Mouse (Mus musculus) 3T3-L1 (cell line): ENCODE data around the gene Cnnm1.

Experiments
- DNase-seq: peaks from one replicate; pipeline ENCODE4 v3.0.0-alpha.2; 2015; ENCODE audit warnings: low read depth, low spot score

Cnnm1 gene

GRCm38 (mm10) chr19:43440112-43440737 is at the start of gene Cnnm1:
Cnnm1 (plus strand) TSS chr19:43440436.
- DNase-seq: no peak

GRCm38 (mm10) chr19:43396327-43396726 is 43.9 kb upstream of the Cnnm1 start:
- DNase-seq: peak; percentile 82

- DNase-seq: peak; percentile 40
Observed at GRCm38 (mm10) chr19:43407181-43407580, 33.1 kb upstream of the Cnnm1 start.

GRCm38 (mm10) chr19:43415565-43415964 is 24.7 kb upstream of the Cnnm1 start:
- peak; percentile 59 for DNase-seq

- DNase-seq: no peak
Observed at GRCm38 (mm10) chr19:43420506-43420905, 19.7 kb upstream of the Cnnm1 start.

GRCm38 (mm10) chr19:43424082-43424481 is 16.2 kb upstream of the Cnnm1 start:
- DNase-seq: peak; percentile 34

GRCm38 (mm10) chr19:43427446-43428224 is 12.6 kb upstream of the Cnnm1 start:
- no peak for DNase-seq

- no peak for DNase-seq
Observed at GRCm38 (mm10) chr19:43439246-43439645, 990 bp upstream of the Cnnm1 start.

- DNase-seq: no peak
Observed at GRCm38 (mm10) chr19:43440768-43441660, 778 bp downstream of the Cnnm1 start.

GRCm38 (mm10) chr19:43441661-43441990 is 1.4 kb downstream of the Cnnm1 start:
- DNase-seq: no peak

- DNase-seq: no peak
Observed at GRCm38 (mm10) chr19:43442269-43442668, 2.0 kb downstream of the Cnnm1 start.

GRCm38 (mm10) chr19:43442906-43443305 is 2.7 kb downstream of the Cnnm1 start:
- no peak for DNase-seq

GRCm38 (mm10) chr19:43444636-43445205 is 4.5 kb downstream of the Cnnm1 start:
- DNase-seq: no peak

GRCm38 (mm10) chr19:43451563-43451962 is 11.3 kb downstream of the Cnnm1 start:
- DNase-seq: no peak

GRCm38 (mm10) chr19:43452176-43452575 is 11.9 kb downstream of the Cnnm1 start:
- peak; percentile 44 for DNase-seq

- DNase-seq: no peak
Observed at GRCm38 (mm10) chr19:43453025-43453424, 12.8 kb downstream of the Cnnm1 start.

- DNase-seq: no peak
Observed at GRCm38 (mm10) chr19:43459948-43460347, 19.7 kb downstream of the Cnnm1 start.

GRCm38 (mm10) chr19:43460481-43460880 is 20.2 kb downstream of the Cnnm1 start:
- DNase-seq: no peak

GRCm38 (mm10) chr19:43462141-43462540 is 21.9 kb downstream of the Cnnm1 start:
- no peak for DNase-seq

- DNase-seq: no peak
Observed at GRCm38 (mm10) chr19:43463546-43464293, 23.5 kb downstream of the Cnnm1 start.

- no peak for DNase-seq
Observed at GRCm38 (mm10) chr19:43464294-43464687, 24.1 kb downstream of the Cnnm1 start.
